Mouse (Mus musculus): ENCODE measurements around the gene Mast3. TPM values are rescaled to one million over a fixed set of nuclear protein-coding genes. Genes with fewer than 3 reads are reported as not detected.

Mast3 gene
- polyA plus RNA-seq, 1 experiment from 2014 or later = 9.8 TPM

DNA sequence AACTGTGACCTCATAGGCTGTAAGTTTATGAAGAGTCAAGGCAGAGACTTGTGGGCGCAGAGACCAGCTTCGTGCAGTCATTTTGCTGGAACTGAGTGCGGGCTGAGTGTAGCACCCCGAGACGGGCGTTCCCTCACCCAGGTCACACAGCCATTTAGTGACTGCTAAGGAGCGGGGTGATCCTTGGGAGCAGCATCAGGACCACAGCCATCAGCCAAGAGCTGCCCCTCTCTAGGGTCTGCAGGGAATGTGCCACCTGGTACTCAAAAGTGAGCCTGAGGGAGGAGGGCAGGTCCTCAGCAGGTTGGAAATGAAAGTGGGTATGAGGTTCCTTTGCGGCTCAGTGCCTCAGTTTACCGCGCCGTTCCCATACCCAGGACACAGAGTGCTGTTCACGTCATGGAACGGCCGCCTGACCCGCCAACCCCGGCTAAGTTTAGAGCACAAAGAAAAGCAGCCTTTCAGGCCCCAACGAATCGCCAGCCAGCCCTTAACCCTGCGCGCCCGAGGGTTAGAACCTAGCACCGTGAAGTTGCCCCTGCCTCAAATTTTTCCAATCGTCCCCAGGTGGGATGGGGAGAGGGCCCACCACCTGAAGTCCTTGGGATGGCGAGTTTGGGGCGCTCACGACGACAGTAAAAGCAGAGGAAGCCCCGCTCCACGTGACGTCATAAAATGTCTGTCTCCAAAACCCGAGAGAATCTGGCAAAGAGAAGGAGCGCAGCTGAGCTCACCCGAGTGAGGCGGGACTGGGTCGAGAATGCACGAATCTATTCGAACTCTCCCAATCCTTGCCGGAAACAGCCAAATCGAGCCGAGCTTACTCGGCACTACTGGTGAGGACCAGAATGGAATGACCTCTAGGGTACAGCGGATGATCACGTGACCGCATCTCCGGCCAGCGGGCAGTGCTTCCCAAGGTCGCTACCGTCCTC lies 60.9 kb downstream of the Mast3 start:
- peaks cover 13% of the 10 kb centered on the region for H3K4me1 ChIP-seq
- H3K4me2 ChIP-seq = peak overlapping the region; percentile 53
- no peaks in the 10 kb centered on the region for H3K9me3 ChIP-seq (replicated peaks)
- no peaks in the 10 kb centered on the region for H3K36me3 ChIP-seq
- H3K27me3 ChIP-seq (replicated peaks) = peaks cover 98% of the 10 kb centered on the region
- ATAC-seq = peak; percentile 20; the same call in 1 of the 2 replicates
- WGBS (ENCODE audit: insufficient replicate concordance) = 7% methylated on average over 48 of the region's 48 CpGs
- H3K9ac ChIP-seq = no peak overlapping the region
- H3K4me3 ChIP-seq = peak overlapping the region; percentile 26; the same call in 1 of the 2 replicates
- H3K27ac ChIP-seq = no peak overlapping the region

- no peaks in the 10 kb centered on the region for H3K36me3 ChIP-seq
- peaks cover 13% of the 10 kb centered on the region for H3K4me1 ChIP-seq
- ATAC-seq = peak; percentile 23; the same call in 1 of the 2 replicates
- H3K9ac ChIP-seq = no peak overlapping the region
- peak overlapping the region; percentile 26; the same call in 1 of the 2 replicates for H3K4me3 ChIP-seq
- no peaks in the 10 kb centered on the region for H3K9me3 ChIP-seq (replicated peaks)
- H3K4me2 ChIP-seq = peak overlapping the region; percentile 53
- 4% methylated on average over 38 of the region's 38 CpGs for WGBS (ENCODE audit: insufficient replicate concordance)
- H3K27me3 ChIP-seq (replicated peaks) = peaks cover 97% of the 10 kb centered on the region
- H3K27ac ChIP-seq = no peak overlapping the region
Measured at GRCm38 (mm10) chr8:70742981-70743655, 61.7 kb downstream of the Mast3 start.

GRCm38 (mm10) chr8:70742176-70742575 lies 62.7 kb downstream of the Mast3 start:
- no peak for ATAC-seq
- H3K9ac ChIP-seq = no peak overlapping the region
- no peak overlapping the region for H3K4me3 ChIP-seq
- H3K9me3 ChIP-seq (replicated peaks) = no peaks in the 10 kb centered on the region
- H3K4me2 ChIP-seq = no peak overlapping the region
- WGBS (ENCODE audit: insufficient replicate concordance) = 60% methylated on average over 11 of the region's 11 CpGs
- peaks cover 97% of the 10 kb centered on the region for H3K27me3 ChIP-seq (replicated peaks)
- H3K4me1 ChIP-seq = peaks cover 13% of the 10 kb centered on the region
- H3K36me3 ChIP-seq = no peaks in the 10 kb centered on the region
- H3K27ac ChIP-seq = no peak overlapping the region

DNA sequence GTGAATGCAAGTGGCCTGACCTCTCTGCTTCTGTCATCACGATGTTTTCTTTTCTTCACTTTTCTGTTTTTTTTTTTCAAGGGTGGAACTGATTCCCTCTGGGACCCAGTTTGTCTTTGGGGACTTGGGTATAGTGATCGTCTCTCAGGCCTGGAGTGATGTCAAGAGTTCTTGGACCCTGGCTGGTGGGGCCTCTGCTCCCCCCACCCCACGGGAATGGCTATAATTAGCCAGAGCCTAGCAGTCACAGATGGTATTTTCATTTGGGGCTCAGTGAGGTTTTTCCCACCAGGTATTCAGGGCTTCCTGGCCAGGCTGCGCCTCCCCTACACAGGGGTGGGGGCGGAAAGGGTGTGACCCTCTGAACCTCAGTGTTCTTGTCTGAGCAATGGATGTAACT lies 63.2 kb downstream of the Mast3 start:
- Histone ChIP-seq H3K27me3 (replicated peaks) (peaks cover 93% of the 10 kb centered on the region), H3K36me3 (no peaks in the 10 kb centered on the region), H3K9me3 (replicated peaks) (no peaks in the 10 kb centered on the region), H3K9ac (no peak overlapping the region), H3K27ac (no peak overlapping the region), H3K4me1 (peaks cover 13% of the 10 kb centered on the region), H3K4me3 (no peak overlapping the region), H3K4me2 (no peak overlapping the region)
- WGBS (ENCODE audit: insufficient replicate concordance) = 59% methylated on average over 5 of the region's 5 CpGs
- no peak for ATAC-seq

DNA sequence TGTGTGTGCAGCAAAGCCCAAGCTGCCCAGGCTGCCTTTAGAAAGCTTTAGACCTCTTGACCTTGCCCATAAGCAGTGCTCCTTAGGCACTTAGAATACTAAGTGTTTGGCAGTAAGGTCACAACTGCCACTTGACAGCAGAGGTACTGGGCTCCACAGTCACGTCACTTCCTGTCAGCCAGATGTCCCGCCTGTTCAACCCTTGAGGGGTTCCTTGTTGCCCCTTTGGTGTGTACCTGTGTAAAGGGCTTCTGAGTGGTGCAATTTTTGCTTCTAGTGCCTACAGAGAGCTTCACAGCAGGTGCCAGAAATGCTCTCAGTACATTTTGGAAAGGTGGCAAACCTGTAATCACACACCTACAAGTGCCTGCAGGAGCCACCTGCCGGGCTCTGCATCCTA lies 66.6 kb downstream of the Mast3 start:
- H3K9me3 ChIP-seq (replicated peaks) = no peaks in the 10 kb centered on the region
- ATAC-seq = no peak
- H3K4me1 ChIP-seq = peaks cover 4% of the 10 kb centered on the region; the same call in 1 of the 2 replicates
- no peaks in the 10 kb centered on the region for H3K36me3 ChIP-seq
- WGBS (ENCODE audit: insufficient replicate concordance) = 37% methylated on average over 3 of the region's 3 CpGs
- H3K4me3 ChIP-seq = no peak overlapping the region
- no peak overlapping the region for H3K27ac ChIP-seq
- H3K4me2 ChIP-seq = no peak overlapping the region
- H3K27me3 ChIP-seq (replicated peaks) = peaks cover 65% of the 10 kb centered on the region
- H3K9ac ChIP-seq = no peak overlapping the region

GRCm38 (mm10) chr8:70737705-70738104 lies 67.1 kb downstream of the Mast3 start:
- H3K36me3 ChIP-seq = no peaks in the 10 kb centered on the region
- no peaks in the 10 kb centered on the region for H3K9me3 ChIP-seq (replicated peaks)
- no peak overlapping the region for H3K9ac ChIP-seq
- peaks cover 65% of the 10 kb centered on the region for H3K27me3 ChIP-seq (replicated peaks)
- WGBS (ENCODE audit: insufficient replicate concordance) = 54% methylated on average over 5 of the region's 5 CpGs
- no peak overlapping the region for H3K27ac ChIP-seq
- H3K4me2 ChIP-seq = no peak overlapping the region
- H3K4me3 ChIP-seq = no peak overlapping the region
- no peak for ATAC-seq
- no peaks in the 10 kb centered on the region for H3K4me1 ChIP-seq

DNA sequence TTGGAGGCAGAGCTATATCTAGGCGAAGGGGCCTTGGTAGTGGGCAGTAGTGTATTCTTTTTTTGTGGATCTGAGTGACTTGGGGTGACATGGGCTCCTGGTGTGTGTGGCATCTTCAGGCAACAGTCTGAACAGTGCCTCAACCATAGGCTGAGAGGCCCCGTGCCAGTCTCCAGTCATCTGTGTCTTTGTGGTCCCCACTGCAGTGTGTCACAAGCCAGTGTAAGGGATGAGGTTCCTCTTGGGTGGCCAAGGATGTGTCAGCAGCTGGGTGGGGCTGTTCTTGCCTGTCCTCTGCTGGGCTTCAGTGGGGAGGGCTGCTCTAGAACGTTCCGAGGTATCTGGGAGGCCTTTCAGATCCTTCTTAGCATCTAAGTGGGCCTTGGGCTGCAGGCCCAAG lies 73.9 kb downstream of the Mast3 start:
- H3K4me1 ChIP-seq = peaks cover 18% of the 10 kb centered on the region; the same call in 1 of the 2 replicates
- H3K27ac ChIP-seq = no peak overlapping the region
- H3K36me3 ChIP-seq = no peaks in the 10 kb centered on the region
- no peak for ATAC-seq
- H3K9me3 ChIP-seq (replicated peaks) = no peaks in the 10 kb centered on the region
- no peak overlapping the region for H3K4me3 ChIP-seq
- WGBS (ENCODE audit: insufficient replicate concordance) = 65% methylated on average over 4 of the region's 4 CpGs
- H3K4me2 ChIP-seq = no peak overlapping the region
- no peak overlapping the region for H3K9ac ChIP-seq
- peaks cover 77% of the 10 kb centered on the region for H3K27me3 ChIP-seq (replicated peaks)

- Histone ChIP-seq H3K27me3 (replicated peaks) (peaks cover 80% of the 10 kb centered on the region), H3K4me1 (peaks cover 18% of the 10 kb centered on the region; the same call in 1 of the 2 replicates), H3K4me3 (peak overlapping the region; percentile 42), H3K9ac (peak overlapping the region; percentile 25; the same call in 1 of the 2 replicates), H3K36me3 (no peaks in the 10 kb centered on the region), H3K9me3 (replicated peaks) (no peaks in the 10 kb centered on the region), H3K4me2 (peak overlapping the region; percentile 59), H3K27ac (no peak overlapping the region)
- no peak for ATAC-seq
- WGBS (ENCODE audit: insufficient replicate concordance) = 4% methylated on average over 34 of the region's 34 CpGs
Measured at GRCm38 (mm10) chr8:70729808-70730475, 74.9 kb downstream of the Mast3 start.

Small RNA genes within 50 kb of the gene (microRNA-seq; reads per million reads assigned to microRNA genes)
- gene Mir7240 = not detected

Other genes starting within 250 kb of the Mast3 start
- gene Isyna1, start 210.7 kb downstream of the Mast3 start, polyA plus RNA-seq (2016; fragmentation: Nextera tagmentation; extraction: Ambion mirVana) = 114 and 115 TPM in 2 replicates
- gene Ssbp4, start 196.2 kb downstream of the Mast3 start, polyA plus RNA-seq (2016; fragmentation: Nextera tagmentation; extraction: Ambion mirVana) = 96.4 and 98.0 TPM in 2 replicates
- 4.1 and 4.6 TPM in 2 replicates for gene Lrrc25, start 188.9 kb downstream of the Mast3 start, polyA plus RNA-seq (2016; fragmentation: Nextera tagmentation; extraction: Ambion mirVana)
- 4.4 and 4.9 TPM in 2 replicates for gene Gdf15, start 172.6 kb downstream of the Mast3 start, polyA plus RNA-seq (2016; fragmentation: Nextera tagmentation; extraction: Ambion mirVana)
- 19.6 and 24.2 TPM in 2 replicates for gene Pgpep1, start 144.7 kb downstream of the Mast3 start, polyA plus RNA-seq (2016; fragmentation: Nextera tagmentation; extraction: Ambion mirVana)
- 266 and 269 TPM in 2 replicates for gene Lsm4, start 131.8 kb downstream of the Mast3 start, polyA plus RNA-seq (2016; fragmentation: Nextera tagmentation; extraction: Ambion mirVana)
- 59.5 and 66.8 TPM in 2 replicates for gene Jund, start 106.1 kb downstream of the Mast3 start, polyA plus RNA-seq (2016; fragmentation: Nextera tagmentation; extraction: Ambion mirVana)
- gene Iqcn, start 101.6 kb downstream of the Mast3 start, polyA plus RNA-seq (2016; fragmentation: Nextera tagmentation; extraction: Ambion mirVana) = not detected in 2 replicates
- gene Gm3336, start 86.5 kb downstream of the Mast3 start, polyA plus RNA-seq (2016; fragmentation: Nextera tagmentation; extraction: Ambion mirVana) = not detected in 2 replicates
- gene Pde4c, start 81.3 kb downstream of the Mast3 start, polyA plus RNA-seq (2016; fragmentation: Nextera tagmentation; extraction: Ambion mirVana) = 0.56 and 0.71 TPM in 2 replicates
- gene Rab3a, start 50.4 kb downstream of the Mast3 start, polyA plus RNA-seq (2016; fragmentation: Nextera tagmentation; extraction: Ambion mirVana) = 3.3 and 3.9 TPM in 2 replicates
- 52.2 and 52.7 TPM in 2 replicates for gene Mpv17l2, start 44.1 kb downstream of the Mast3 start, polyA plus RNA-seq (2016; fragmentation: Nextera tagmentation; extraction: Ambion mirVana)
- 23.3 and 27.3 TPM in 2 replicates for gene Pik3r2, start 28.3 kb downstream of the Mast3 start, polyA plus RNA-seq (2016; fragmentation: Nextera tagmentation; extraction: Ambion mirVana)
- 0.18 and 0.22 TPM in 2 replicates for gene Il12rb1, start 3.4 kb upstream of the Mast3 start, polyA plus RNA-seq (2016; fragmentation: Nextera tagmentation; extraction: Ambion mirVana)
- gene Arrdc2, start 34.7 kb upstream of the Mast3 start, polyA plus RNA-seq (2016; fragmentation: Nextera tagmentation; extraction: Ambion mirVana) = 16.1 and 17.8 TPM in 2 replicates
- 0.55 and 0.72 TPM in 2 replicates for gene Kcnn1, start 58.2 kb upstream of the Mast3 start, polyA plus RNA-seq (2016; fragmentation: Nextera tagmentation; extraction: Ambion mirVana)
- 78.8 and 81.1 TPM in 2 replicates for gene Ccdc124, start 68.9 kb upstream of the Mast3 start, polyA plus RNA-seq (2016; fragmentation: Nextera tagmentation; extraction: Ambion mirVana)
- gene Slc5a5, start 87.7 kb upstream of the Mast3 start, polyA plus RNA-seq (2016; fragmentation: Nextera tagmentation; extraction: Ambion mirVana) = 0.08 and 0.11 TPM in 2 replicates
- 3,066 and 3,170 TPM in 2 replicates for gene Rpl18a, start 92.4 kb upstream of the Mast3 start, polyA plus RNA-seq (2016; fragmentation: Nextera tagmentation; extraction: Ambion mirVana)
- gene Map1s, start 100.9 kb upstream of the Mast3 start, polyA plus RNA-seq (2016; fragmentation: Nextera tagmentation; extraction: Ambion mirVana) = 28.4 and 30.9 TPM in 2 replicates

All from liver, embryonic 12.5 days (tissue).